Mouse (Mus musculus): ENCODE results near the gene Treml2. TPM values are rescaled to one million over a fixed set of nuclear protein-coding genes. Genes with fewer than 3 reads are reported as not detected.

Gene Treml2
- polyA plus RNA-seq, 1 experiment from 2014 or later: 0.15 TPM

DNA sequence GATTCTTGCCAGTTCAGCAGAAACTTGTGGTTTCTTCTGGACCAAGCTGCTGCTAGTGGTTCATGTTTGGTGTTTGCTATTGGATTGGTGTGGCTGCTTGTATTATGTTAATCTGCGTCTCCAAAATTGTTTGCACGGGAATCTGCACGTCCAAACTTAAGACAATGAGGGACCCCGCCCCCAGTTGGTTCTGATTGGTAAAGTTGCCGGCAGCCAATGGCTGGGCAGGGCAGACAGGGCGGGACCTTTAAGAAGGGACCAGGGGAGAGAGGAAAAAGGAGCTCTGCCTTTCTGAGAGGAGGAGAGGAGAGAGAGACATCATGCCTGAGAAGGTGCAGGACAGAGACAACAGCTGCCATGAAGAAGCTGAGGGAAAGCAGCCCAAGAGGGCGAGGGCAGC lies 23.6 kb upstream of the Treml2 start:
- no peak overlapping the region for H3K9ac ChIP-seq (replicated peaks; ENCODE audit: low read length)
- DNase-seq (ENCODE audit: low spot score) (no peak), ATAC-seq (replicated peaks; ENCODE audit: insufficient number of reproducible peaks, low FRiP score, low TSS enrichment, low read depth) (no peak)
- H3K36me3 ChIP-seq (replicated peaks; ENCODE audit: control insufficient read depth, insufficient read depth, low read depth, low read length): no peaks in the 10 kb centered on the region
- H3K27ac ChIP-seq (replicated peaks; ENCODE audit: low read depth, low read length): no peak overlapping the region
- 69% methylated on average over 7 of the region's 7 CpGs for WGBS
- no peak overlapping the region for H3K4me3 ChIP-seq (ENCODE audit: low read depth, low read length)
- H3K4me1 ChIP-seq (ENCODE audit: control insufficient read depth, insufficient read depth, low read length): no peaks in the 10 kb centered on the region
- H3K4me2 ChIP-seq (ENCODE audit: low read depth, low read length): no peak overlapping the region
- no peaks in the 10 kb centered on the region for H3K9me3 ChIP-seq (replicated peaks; ENCODE audit: control insufficient read depth, low read length)
- H3K27me3 ChIP-seq (ENCODE audit: control insufficient read depth, insufficient read depth, low read length): no peaks in the 10 kb centered on the region

DNA sequence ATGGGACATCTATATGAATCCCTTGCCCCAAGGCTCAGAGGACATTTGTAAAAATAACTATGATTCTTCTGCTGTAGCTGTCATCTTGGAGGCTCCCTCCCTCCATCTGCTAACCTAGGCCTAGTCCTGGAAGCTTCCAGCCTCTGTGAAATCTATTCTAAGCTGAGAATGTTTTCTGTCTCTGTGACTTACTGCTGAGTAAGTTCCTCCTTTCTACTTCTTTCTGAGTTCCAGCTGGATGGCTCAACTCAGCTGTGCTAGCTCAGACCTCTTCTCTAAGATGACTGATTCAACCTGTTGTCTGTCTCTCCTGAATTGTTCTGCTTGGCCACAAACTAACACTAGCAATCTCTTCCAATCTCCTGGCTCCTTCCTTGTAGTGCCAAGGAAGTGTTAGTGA lies 20.9 kb upstream of the Treml2 start:
- Histone ChIP-seq H3K36me3 (replicated peaks; ENCODE audit: control insufficient read depth, insufficient read depth, low read depth, low read length) (no peaks in the 10 kb centered on the region), H3K9ac (replicated peaks; ENCODE audit: low read length) (no peak overlapping the region), H3K27me3 (ENCODE audit: control insufficient read depth, insufficient read depth, low read length) (no peaks in the 10 kb centered on the region), H3K4me2 (ENCODE audit: low read depth, low read length) (no peak overlapping the region), H3K4me1 (ENCODE audit: control insufficient read depth, insufficient read depth, low read length) (no peaks in the 10 kb centered on the region), H3K27ac (replicated peaks; ENCODE audit: low read depth, low read length) (no peak overlapping the region), H3K9me3 (replicated peaks; ENCODE audit: control insufficient read depth, low read length) (no peaks in the 10 kb centered on the region), H3K4me3 (ENCODE audit: low read depth, low read length) (no peak overlapping the region)
- no peak for ATAC-seq (replicated peaks; ENCODE audit: insufficient number of reproducible peaks, low FRiP score, low TSS enrichment, low read depth)
- no peak for DNase-seq (ENCODE audit: low spot score)

DNA sequence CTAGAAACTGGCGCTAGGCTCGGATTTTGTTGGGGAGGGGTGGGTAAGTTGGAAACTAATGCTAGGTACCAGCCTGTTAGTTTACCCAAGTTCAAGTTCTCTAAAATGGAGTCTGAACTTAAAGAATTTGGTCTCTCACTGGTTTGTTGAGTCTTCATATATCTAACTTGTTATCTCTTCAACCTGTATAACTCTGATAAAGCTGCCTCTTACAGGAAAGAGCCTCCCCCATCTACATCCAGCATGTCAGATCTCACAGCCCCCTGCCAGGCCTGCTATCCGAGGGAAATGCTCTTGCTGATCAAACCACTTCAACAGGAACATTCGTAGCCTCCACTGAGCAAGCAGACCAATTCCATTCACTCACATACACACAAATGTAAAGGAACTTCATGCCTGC lies 20.3 kb upstream of the Treml2 start:
- Histone ChIP-seq H3K4me2 (ENCODE audit: low read depth, low read length) (no peak overlapping the region), H3K27me3 (ENCODE audit: control insufficient read depth, insufficient read depth, low read length) (no peaks in the 10 kb centered on the region), H3K27ac (replicated peaks; ENCODE audit: low read depth, low read length) (no peak overlapping the region), H3K9ac (replicated peaks; ENCODE audit: low read length) (no peak overlapping the region), H3K9me3 (replicated peaks; ENCODE audit: control insufficient read depth, low read length) (no peaks in the 10 kb centered on the region), H3K4me1 (ENCODE audit: control insufficient read depth, insufficient read depth, low read length) (no peaks in the 10 kb centered on the region), H3K4me3 (ENCODE audit: low read depth, low read length) (no peak overlapping the region), H3K36me3 (replicated peaks; ENCODE audit: control insufficient read depth, insufficient read depth, low read depth, low read length) (no peaks in the 10 kb centered on the region)
- no peak for DNase-seq (ENCODE audit: low spot score)
- 83% methylated on average over 4 of the region's 4 CpGs for WGBS
- no peak for ATAC-seq (replicated peaks; ENCODE audit: insufficient number of reproducible peaks, low FRiP score, low TSS enrichment, low read depth)

DNA sequence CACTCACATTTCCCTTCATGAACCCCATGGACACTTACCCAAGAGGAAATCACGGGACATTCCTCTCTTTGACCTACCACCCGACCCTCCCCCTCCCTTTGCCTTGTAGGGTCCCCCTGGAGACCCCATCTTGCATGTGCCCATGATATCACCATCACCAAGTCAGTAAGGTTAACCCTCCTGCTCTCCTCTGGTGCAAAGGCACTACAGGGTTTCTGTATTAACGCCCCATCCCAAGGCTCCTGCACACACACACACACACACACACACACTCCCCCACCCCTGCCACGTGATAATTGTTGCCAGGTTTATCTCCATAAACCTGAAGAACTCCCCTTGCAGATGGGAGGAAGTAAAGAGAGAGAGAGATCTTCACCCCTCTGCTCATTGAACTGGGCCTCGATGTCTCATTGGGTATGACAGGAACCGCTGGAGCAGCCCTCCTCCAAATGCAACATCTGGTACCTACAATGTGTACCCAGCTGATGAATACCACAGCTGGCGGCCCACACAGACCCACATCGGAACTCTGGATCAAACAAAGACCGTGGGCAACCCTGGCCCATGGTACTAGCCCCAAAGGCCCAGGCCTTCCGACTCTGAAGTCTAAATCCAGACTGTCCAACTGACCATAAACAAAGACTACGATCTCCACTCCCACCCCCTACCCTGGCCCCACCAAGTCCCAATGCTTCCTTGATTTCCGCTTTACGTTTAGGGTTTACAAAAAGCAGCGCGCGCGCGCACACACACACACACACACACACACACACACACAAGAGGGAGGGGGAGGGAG lies 18.2 kb upstream of the Treml2 start:
- Histone ChIP-seq H3K4me1 (ENCODE audit: control insufficient read depth, insufficient read depth, low read length) (no peaks in the 10 kb centered on the region), H3K27me3 (ENCODE audit: control insufficient read depth, insufficient read depth, low read length) (no peaks in the 10 kb centered on the region), H3K4me2 (ENCODE audit: low read depth, low read length) (peak overlapping the region; percentile 44), H3K9me3 (replicated peaks; ENCODE audit: control insufficient read depth, low read length) (no peaks in the 10 kb centered on the region), H3K27ac (replicated peaks; ENCODE audit: low read depth, low read length) (no peak overlapping the region; the same call in 1 of the 2 replicates), H3K36me3 (replicated peaks; ENCODE audit: control insufficient read depth, insufficient read depth, low read depth, low read length) (no peaks in the 10 kb centered on the region), H3K4me3 (ENCODE audit: low read depth, low read length) (peak overlapping the region; percentile 24), H3K9ac (replicated peaks; ENCODE audit: low read length) (peak overlapping the region; percentile 61)
- 24% methylated on average over 18 of the region's 18 CpGs for WGBS
- peak; percentile 79 for ATAC-seq (replicated peaks; ENCODE audit: insufficient number of reproducible peaks, low FRiP score, low TSS enrichment, low read depth)
- DNase-seq (ENCODE audit: low spot score): peak; percentile 34

DNA sequence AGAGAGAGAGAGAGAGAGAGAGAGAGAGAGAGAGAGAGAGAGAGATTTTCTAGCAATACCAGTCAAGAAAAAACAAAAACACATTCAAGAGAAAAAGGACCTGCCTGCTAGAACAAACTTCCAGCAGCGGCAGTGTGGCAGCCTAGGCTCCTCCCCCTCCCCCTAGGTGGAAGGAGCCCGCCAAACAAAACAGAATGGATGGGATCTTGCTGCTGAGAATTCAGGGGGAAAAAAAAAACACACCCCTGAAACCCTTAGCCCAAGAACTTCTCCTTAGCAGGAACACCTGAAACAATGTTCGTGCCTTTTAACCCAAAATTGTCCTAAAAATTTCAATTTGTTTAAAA lies 17.6 kb upstream of the Treml2 start:
- no peaks in the 10 kb centered on the region for H3K4me1 ChIP-seq (ENCODE audit: control insufficient read depth, insufficient read depth, low read length)
- no peak for ATAC-seq (replicated peaks; ENCODE audit: insufficient number of reproducible peaks, low FRiP score, low TSS enrichment, low read depth)
- H3K4me3 ChIP-seq (ENCODE audit: low read depth, low read length): peak overlapping the region; percentile 24
- peak; percentile 79 for DNase-seq (ENCODE audit: low spot score)
- WGBS: 8% methylated on average over 3 of the region's 3 CpGs
- no peak overlapping the region; the same call in 1 of the 2 replicates for H3K27ac ChIP-seq (replicated peaks; ENCODE audit: low read depth, low read length)
- peak overlapping the region; percentile 61 for H3K9ac ChIP-seq (replicated peaks; ENCODE audit: low read length)
- peak overlapping the region; percentile 44 for H3K4me2 ChIP-seq (ENCODE audit: low read depth, low read length)
- no peaks in the 10 kb centered on the region for H3K36me3 ChIP-seq (replicated peaks; ENCODE audit: control insufficient read depth, insufficient read depth, low read depth, low read length)
- no peaks in the 10 kb centered on the region for H3K27me3 ChIP-seq (ENCODE audit: control insufficient read depth, insufficient read depth, low read length)
- no peaks in the 10 kb centered on the region for H3K9me3 ChIP-seq (replicated peaks; ENCODE audit: control insufficient read depth, low read length)

DNA sequence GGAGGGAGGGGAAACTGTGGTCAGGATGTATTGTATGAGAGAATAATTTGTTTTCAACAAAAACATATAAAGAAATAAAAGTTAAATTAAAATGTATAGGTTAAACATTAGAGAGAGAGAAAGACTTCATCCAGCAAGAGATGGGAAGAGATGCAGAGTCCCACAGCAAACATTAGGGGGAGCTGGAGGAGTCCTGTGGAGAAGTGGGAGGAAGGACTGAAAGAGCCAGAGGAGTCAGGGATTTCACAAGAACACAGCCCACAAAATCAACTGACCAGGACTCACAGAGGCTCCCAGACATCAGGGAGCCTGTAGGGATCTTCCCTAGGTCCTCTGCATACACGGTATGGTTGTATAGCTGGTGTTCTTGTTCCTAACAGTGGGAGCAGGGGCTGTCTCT lies 12.5 kb upstream of the Treml2 start:
- no peak overlapping the region for H3K4me3 ChIP-seq (ENCODE audit: low read depth, low read length)
- ATAC-seq (replicated peaks; ENCODE audit: insufficient number of reproducible peaks, low FRiP score, low TSS enrichment, low read depth) (no peak), DNase-seq (ENCODE audit: low spot score) (no peak)
- no peak overlapping the region for H3K9ac ChIP-seq (replicated peaks; ENCODE audit: low read length)
- no peaks in the 10 kb centered on the region for H3K4me1 ChIP-seq (ENCODE audit: control insufficient read depth, insufficient read depth, low read length)
- H3K36me3 ChIP-seq (replicated peaks; ENCODE audit: control insufficient read depth, insufficient read depth, low read depth, low read length): no peaks in the 10 kb centered on the region
- H3K27ac ChIP-seq (replicated peaks; ENCODE audit: low read depth, low read length): no peak overlapping the region
- H3K27me3 ChIP-seq (ENCODE audit: control insufficient read depth, insufficient read depth, low read length): no peaks in the 10 kb centered on the region
- no peak overlapping the region for H3K4me2 ChIP-seq (ENCODE audit: low read depth, low read length)
- no peaks in the 10 kb centered on the region for H3K9me3 ChIP-seq (replicated peaks; ENCODE audit: control insufficient read depth, low read length)
- WGBS: 57% methylated on average over 1 of the region's 1 CpGs

DNA sequence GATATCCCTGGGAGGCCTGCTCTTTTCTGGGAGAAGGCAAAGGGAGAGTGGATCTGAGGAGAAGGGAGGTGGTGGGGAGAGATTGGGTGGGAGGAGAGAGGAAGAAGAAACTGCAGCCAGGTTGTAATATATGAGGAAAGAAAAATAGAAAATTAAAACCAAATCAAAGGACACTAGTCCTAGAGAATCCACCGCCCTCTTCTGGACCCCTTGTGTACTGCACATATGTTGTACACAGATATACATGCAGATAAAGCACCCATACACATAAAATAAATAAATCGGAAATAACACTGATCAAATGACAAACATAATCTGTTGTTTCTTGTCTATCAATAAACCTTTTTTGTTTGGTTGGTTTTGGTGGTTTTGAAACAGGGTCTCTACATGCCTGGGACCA lies 12.0 kb upstream of the Treml2 start:
- no peak overlapping the region for H3K9ac ChIP-seq (replicated peaks; ENCODE audit: low read length)
- 59% methylated on average over 2 of the region's 2 CpGs for whole genome bisulfite sequencing
- ATAC-seq (replicated peaks; ENCODE audit: insufficient number of reproducible peaks, low FRiP score, low TSS enrichment, low read depth): no peak
- H3K36me3 ChIP-seq (replicated peaks; ENCODE audit: control insufficient read depth, insufficient read depth, low read depth, low read length): no peaks in the 10 kb centered on the region
- H3K27ac ChIP-seq (replicated peaks; ENCODE audit: low read depth, low read length): no peak overlapping the region
- no peak overlapping the region for H3K4me3 ChIP-seq (ENCODE audit: low read depth, low read length)
- H3K4me2 ChIP-seq (ENCODE audit: low read depth, low read length): no peak overlapping the region
- no peaks in the 10 kb centered on the region for H3K9me3 ChIP-seq (replicated peaks; ENCODE audit: control insufficient read depth, low read length)
- DNase-seq (ENCODE audit: low spot score): no peak
- no peaks in the 10 kb centered on the region for H3K4me1 ChIP-seq (ENCODE audit: control insufficient read depth, insufficient read depth, low read length)
- no peaks in the 10 kb centered on the region for H3K27me3 ChIP-seq (ENCODE audit: control insufficient read depth, insufficient read depth, low read length)

DNA sequence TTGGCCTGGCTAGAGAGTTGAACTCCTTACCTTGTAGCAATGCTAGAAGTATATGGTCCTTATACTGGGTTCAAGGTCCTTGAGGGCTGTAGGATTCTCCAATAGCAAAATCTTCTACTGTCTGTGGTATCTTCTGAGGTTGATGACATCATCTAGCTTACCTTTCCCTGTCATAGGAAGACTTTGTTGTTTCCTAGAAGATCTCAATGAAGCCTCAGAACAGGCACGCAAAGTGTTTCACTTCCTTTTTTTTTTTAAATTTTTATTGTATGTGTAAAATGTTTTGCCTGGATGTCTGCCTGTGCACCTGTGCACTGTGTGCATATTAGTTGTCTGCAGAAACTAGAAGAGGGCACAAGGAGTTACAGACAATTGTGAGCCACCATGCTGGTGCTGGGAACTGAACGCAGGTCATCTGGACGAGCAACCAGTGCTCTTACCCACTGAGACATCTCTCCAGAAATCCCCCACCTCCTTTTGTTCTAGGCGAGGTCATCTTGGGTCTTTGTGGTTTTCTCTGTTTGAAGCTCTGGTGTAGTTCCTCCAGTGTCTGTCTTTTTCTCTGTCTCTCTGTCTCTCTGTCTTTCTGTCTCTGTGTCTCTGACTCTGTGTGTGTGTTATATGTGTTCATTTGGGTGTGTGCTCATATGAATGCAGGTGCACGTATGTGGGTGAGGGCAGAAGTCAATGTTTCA lies 5.7 kb upstream of the Treml2 start:
- no peak overlapping the region for H3K4me3 ChIP-seq (ENCODE audit: low read depth, low read length)
- ATAC-seq (replicated peaks; ENCODE audit: insufficient number of reproducible peaks, low FRiP score, low TSS enrichment, low read depth): no peak
- 84% methylated on average over 5 of the region's 5 CpGs for WGBS

More for the DNA sequence above, 5.7 kb upstream of the Treml2 start:
- H3K27me3 ChIP-seq (ENCODE audit: control insufficient read depth, insufficient read depth, low read length): no peaks in the 10 kb centered on the region
- no peak for DNase-seq (ENCODE audit: low spot score)
- no peaks in the 10 kb centered on the region for H3K4me1 ChIP-seq (ENCODE audit: control insufficient read depth, insufficient read depth, low read length)
- H3K9ac ChIP-seq (replicated peaks; ENCODE audit: low read length): no peak overlapping the region
- no peaks in the 10 kb centered on the region for H3K36me3 ChIP-seq (replicated peaks; ENCODE audit: control insufficient read depth, insufficient read depth, low read depth, low read length)
- H3K4me2 ChIP-seq (ENCODE audit: low read depth, low read length): no peak overlapping the region
- no peaks in the 10 kb centered on the region for H3K9me3 ChIP-seq (replicated peaks; ENCODE audit: control insufficient read depth, low read length)
- H3K27ac ChIP-seq (replicated peaks; ENCODE audit: low read depth, low read length): no peak overlapping the region
